Mouse (Mus musculus) adrenal gland, adult (tissue): ENCODE measurements at regions not wholly inside any gene's neighbourhood (a gene's known extent, or its start where the extent isn't known, plus 50 kb on each side); places are given as distances from the start of the nearest gene placed in this dataset.

Experiments
- DNase-seq, 2 experiments: peaks; one replicate each; pipeline ENCODE4 v3.0.0; 2022 to 2023; ENCODE audit warnings: low spot score in 1 of 2; ENCODE audit not compliant: inconsistent age in 2 of 2

DNA sequence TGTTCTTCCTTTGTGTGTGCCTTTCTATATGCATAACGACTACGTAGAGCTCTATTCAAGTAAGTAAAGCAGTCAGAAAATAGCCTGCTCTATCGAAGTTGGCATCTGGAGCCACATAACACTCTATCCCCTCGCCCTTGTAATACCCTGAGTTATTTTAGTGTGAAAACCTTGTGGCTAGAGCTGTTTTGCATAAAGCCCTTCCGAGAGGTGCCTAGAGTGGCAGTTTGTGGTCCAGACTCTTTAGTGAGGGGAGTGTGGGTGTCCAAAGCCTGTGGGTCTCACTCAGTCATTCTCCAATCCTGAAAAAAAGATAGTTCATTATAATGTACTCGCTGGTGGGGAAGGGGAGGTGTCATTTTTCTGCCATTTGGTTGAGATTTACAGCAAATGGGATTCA lies 855.2 kb upstream of the Car8 start:
- no peak for DNase-seq

GRCm38 (mm10) chr4:9083526-9083925 lies 844.7 kb upstream of the Car8 start:
- no peak for DNase-seq

GRCm38 (mm10) chr4:9081701-9082562 lies 843.1 kb upstream of the Car8 start:
- peak; percentile 45 to 66 for DNase-seq

GRCm38 (mm10) chr4:9080821-9081493 lies 842.1 kb upstream of the Car8 start:
- DNase-seq: peak; percentile 66 to 83

- no peak for DNase-seq
Measured at GRCm38 (mm10) chr4:9079828-9080245, 841.0 kb upstream of the Car8 start.

- DNase-seq: no peak
Measured at GRCm38 (mm10) chr4:9074447-9074846, 835.6 kb upstream of the Car8 start.

DNA sequence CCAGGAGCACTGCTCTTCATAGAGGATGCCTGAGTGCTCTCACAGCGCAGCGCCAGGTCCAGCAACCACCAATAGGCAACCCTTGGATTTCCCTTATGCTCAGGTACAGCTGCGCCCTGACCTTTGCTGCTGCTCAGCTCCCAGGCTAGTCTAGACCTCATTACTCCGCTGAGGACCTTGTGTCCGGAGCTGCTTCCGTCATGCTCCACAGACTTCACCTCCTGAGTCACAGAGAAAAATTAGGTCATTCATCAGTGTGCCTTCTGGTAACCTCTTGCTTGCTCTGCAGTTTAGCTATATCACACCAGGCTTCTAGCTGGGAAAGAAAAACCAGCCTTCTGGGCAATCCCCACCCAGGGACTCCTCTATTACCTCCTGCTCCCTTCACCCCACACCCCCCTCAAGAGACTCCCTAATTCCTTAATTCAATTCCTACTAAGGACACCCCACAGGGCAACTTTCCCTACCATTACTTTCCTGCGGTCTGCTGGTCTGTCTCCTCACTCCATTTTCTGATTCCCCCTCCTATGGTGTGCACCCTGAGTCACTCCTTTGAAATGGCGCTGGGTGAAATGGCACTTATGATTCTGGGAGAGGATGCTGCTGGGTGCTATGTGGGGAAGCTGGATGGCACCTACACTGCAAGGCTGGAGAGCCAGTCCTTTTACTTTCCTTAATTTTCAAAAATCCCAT lies 835.0 kb upstream of the Car8 start:
- DNase-seq: peak; percentile 59 to 76

GRCm38 (mm10) chr4:9072321-9072720 lies 833.5 kb upstream of the Car8 start:
- DNase-seq: no peak

GRCm38 (mm10) chr4:9067874-9068273 lies 829.0 kb upstream of the Car8 start:
- DNase-seq: no peak

DNA sequence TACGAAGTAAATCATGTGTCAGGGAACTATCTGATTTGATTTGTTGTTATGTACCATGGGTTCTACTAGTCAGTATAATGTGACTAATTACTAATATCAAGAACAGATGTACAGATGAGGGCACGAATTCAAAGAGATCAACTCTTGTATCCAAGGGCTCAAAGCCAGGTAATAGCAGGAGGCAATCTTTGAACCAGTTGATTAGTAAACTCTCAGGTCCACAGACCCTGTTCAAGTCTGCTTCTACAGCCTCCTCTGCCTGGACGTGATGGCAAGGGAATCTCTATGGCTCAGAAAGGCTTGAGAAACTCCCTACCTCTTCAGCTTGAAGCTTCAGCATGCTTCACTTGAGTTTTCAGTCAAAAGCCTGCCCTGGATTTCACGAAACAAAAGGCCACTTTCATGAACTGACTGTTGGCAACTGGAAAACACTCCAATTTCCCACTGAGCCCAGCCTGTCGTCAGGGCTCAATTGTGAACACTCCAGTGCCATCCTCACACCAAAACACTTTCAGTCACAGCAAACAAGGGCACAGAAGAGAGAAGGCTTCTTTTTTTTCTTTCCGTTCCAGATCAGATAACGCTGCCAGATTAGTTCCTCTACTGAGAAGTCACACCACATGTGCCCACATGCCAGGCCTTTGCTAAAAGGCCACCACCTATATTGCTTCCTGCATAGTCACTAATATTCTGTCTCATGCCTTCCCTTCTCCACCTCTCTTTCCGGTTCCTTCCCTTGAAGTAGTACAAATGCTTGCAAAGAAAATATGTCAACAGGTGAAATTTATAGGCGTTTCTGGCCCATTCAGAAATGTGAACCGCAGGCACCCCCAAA lies 827.4 kb upstream of the Car8 start:
- no peak for DNase-seq

GRCm38 (mm10) chr4:9061941-9062340 lies 823.1 kb upstream of the Car8 start:
- DNase-seq: no peak

DNA sequence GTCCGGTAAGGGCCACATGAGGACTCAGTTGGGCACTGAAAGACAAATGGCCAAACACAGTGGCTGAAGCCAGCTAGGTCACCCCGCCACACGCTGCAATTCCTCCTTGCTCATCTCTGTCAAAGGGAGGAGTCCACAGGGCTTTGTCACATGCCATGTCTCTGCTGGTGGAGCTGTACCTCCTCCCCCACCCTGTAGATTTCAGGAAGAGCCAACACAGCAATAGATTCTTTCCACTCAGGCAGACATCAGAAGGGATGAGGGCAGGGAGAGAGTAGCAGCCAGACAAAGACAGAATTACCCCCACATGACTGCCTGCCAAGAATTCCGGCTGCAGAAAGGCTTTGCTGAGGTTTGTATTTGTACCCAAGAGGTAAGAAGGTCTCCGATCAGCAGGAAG lies 821.4 kb upstream of the Car8 start:
- peak in 1 of 2 experiments; percentile 18 for DNase-seq

GRCm38 (mm10) chr4:9057676-9058075 lies 818.8 kb upstream of the Car8 start:
- peak in 1 of 2 experiments; percentile 13 for DNase-seq

DNA sequence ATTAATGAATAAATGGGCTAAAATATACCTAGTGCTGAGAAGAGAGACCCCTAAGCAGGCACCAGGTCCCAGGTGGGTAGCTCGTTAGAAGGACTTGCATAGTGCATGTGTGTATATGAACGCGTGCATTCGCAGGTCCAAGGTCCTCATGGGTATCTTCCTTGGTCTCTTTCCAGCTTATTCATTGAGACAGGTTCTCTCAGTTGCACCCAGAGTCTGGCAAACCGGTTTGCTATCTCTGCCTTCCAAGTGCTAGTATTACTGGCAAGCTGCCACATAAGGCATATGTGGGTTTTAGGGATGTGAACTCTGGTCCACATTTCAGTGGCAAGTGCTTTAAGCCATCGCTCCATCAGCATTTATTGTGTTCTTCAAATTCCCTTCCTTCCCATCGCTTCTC lies 818.3 kb upstream of the Car8 start:
- DNase-seq: peak in 1 of 2 experiments; percentile 17

GRCm38 (mm10) chr4:9055876-9056275 lies 817.0 kb upstream of the Car8 start:
- DNase-seq: peak in 1 of 2 experiments; percentile 14

DNA sequence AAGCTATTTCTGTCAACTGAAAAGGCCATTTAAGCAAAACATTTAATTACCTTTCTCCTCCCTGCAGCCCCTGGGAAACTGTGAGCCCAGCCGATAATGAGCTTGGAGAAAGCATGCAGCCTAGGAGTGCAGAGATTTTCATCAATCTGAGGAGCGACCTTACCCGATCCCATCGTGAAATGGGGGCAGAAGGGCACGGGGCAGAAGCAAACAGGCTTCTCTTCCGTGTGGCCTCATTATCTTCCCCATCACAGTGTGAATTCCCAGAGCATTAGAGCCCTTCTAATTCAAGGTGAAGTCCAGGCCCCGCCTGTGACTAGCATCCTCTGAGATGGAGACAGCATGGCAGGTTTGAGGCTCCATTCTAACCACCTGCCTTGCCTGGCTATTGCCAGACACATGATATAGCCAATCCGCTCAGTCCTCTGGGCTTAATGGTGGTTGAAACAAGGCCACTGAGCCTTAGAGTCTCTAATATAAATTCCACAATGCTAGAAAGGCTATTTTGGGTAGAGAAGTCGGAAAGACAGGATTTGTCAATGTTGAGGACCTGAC lies 816.5 kb upstream of the Car8 start:
- peak in 1 of 2 experiments; percentile 17 for DNase-seq

- no peak for DNase-seq
Measured at GRCm38 (mm10) chr4:9048817-9049216, 810.0 kb upstream of the Car8 start.

DNA sequence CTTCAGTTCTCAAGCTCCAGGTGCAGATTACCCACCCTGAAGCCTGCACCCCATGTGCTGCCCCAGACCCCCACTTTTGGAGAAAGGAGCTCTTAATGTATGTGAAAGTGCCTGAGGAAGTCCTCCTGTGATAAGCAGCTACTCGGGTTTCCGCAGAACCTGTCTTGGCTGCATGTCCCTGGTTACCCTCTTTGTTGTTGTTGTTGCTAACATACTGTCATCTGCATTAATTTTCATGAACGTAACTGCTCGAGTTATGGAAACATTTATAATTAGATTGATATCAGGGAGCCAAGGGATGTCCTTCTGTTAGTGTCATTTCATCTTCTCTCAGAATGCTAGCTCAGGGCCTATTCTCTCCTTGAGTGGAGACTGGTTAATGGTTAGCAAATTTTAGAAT lies 808.3 kb upstream of the Car8 start:
- DNase-seq: no peak

- no peak for DNase-seq
Measured at GRCm38 (mm10) chr4:9046436-9046835, 807.6 kb upstream of the Car8 start.

DNA sequence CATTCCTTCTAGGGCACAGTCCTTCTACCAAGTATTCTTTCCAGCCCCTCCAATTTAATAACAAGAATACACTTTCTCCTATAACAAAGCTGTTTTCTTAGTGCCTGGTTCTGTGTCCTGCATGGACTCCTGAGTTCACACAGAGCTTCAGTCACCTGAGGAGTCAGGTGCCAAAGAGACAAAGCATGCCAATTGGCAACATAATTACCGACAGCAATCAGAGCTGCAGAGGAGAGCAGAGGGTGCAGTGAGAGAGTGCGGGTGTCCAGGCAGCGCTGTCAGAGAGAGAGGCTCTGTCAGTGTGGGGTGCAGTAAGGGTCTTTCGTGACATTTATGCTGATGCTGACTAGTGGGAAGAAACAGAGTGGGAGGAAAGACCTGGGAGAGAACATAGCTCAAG lies 807.2 kb upstream of the Car8 start:
- no peak for DNase-seq

GRCm38 (mm10) chr4:9036005-9036404 lies 797.2 kb upstream of the Car8 start:
- DNase-seq: no peak
